Mouse (Mus musculus) MEL (cell line): ENCODE measurements around the gene Mfsd4b5. TPM values are rescaled to one million over a fixed set of nuclear protein-coding genes. Genes with fewer than 3 reads are reported as not detected.
"Not testable (repeated sequence)": the region's sequence is repeated elsewhere in the genome, so short reads cannot be mapped to it uniquely, and the experiment has no call there.

Experiments used
- DNase-seq: peaks from one replicate; pipeline ENCODE4 v3.0.0; 2011; ENCODE audit warnings: low read depth, low spot score
- H3K27ac ChIP-seq: 2 replicates; pipeline ENCODE4 v1.5.1; 2012; ENCODE audit warnings: low read depth, mild to moderate bottlenecking, control low read depth, low read length, moderate library complexity; ENCODE audit not compliant: control insufficient read depth
- H3K27me3 ChIP-seq, 2 experiments: fragments of 150-350 bp in 1 of 2; sonication (generic) in 1 of 2; 2 replicates each; pipeline ENCODE4 v1.6.1; 2012; ENCODE audit warnings: low read length in 2 of 2, mild to moderate bottlenecking in 2 of 2, improper control_type of control experiment in 1 of 2, moderate library complexity in 1 of 2; ENCODE audit not compliant: insufficient read depth in 2 of 2, control insufficient read depth in 1 of 2
- H3K36me3 ChIP-seq, 2 experiments: 2 replicates each; pipeline ENCODE4 v1.6.1; 2012 to 2014; ENCODE audit warnings: low read length in 2 of 2, improper control_type of control experiment in 1 of 2, inconsistent platforms in 1 of 2, mild to moderate bottlenecking in 1 of 2; ENCODE audit not compliant: insufficient read depth in 2 of 2, control insufficient read depth in 1 of 2
- H3K4me1 ChIP-seq, 2 experiments: fragments of 150-350 bp in 1 of 2; sonication (generic) in 1 of 2; 2 replicates each; pipeline ENCODE4 v1.6.1; 2012; ENCODE audit warnings: low read length in 2 of 2, improper control_type of control experiment in 1 of 2, mild to moderate bottlenecking in 1 of 2; ENCODE audit not compliant: insufficient read depth in 2 of 2, control insufficient read depth in 1 of 2
- H3K4me3 ChIP-seq, 2 experiments: fragments of 150-350 bp in 1 of 2; sonication (generic) in 1 of 2; 2 replicates each; pipeline ENCODE4 v1.5.1; 2012; ENCODE audit warnings: low read depth in 2 of 2, low read length in 2 of 2, mild to moderate bottlenecking in 2 of 2, moderate library complexity in 2 of 2, control low read depth in 1 of 2, improper control_type of control experiment in 1 of 2; ENCODE audit not compliant: control insufficient read depth in 1 of 2, insufficient read depth in 1 of 2
- H3K79me2 ChIP-seq: 2 replicates; pipeline ENCODE4 v1.6.1; 2012; ENCODE audit warnings: mild to moderate bottlenecking, low read length, moderate library complexity; ENCODE audit not compliant: control insufficient read depth, poor library complexity, insufficient read depth
- H3K9ac ChIP-seq: 2 replicates; pipeline ENCODE4 v1.6.1; 2012; ENCODE audit warnings: low read depth, mild to moderate bottlenecking, control low read depth, low read length, moderate library complexity; ENCODE audit not compliant: control insufficient read depth, poor library complexity, severe bottlenecking
- H3K9me3 ChIP-seq: fragments of 150-350 bp; sonication (generic); replicated peaks from 2 replicates; pipeline ENCODE4 v1.6.1; 2012; ENCODE audit warnings: mild to moderate bottlenecking, low read length, improper control_type of control experiment, moderate library complexity; ENCODE audit not compliant: insufficient read depth
- BHLHE40 ChIP-seq: IDR thresholded peaks from 2 replicates; pipeline ENCODE4 v1.6.1; 2012; ENCODE audit warnings: low read depth, mild to moderate bottlenecking, inconsistent platforms, low read length, improper control_type of control experiment, borderline replicate concordance
- CHD1 ChIP-seq: IDR thresholded peaks from 2 replicates; pipeline ENCODE4 v1.6.1; 2012; ENCODE audit warnings: low read depth, mild to moderate bottlenecking, inconsistent platforms, low read length, improper control_type of control experiment
- CTCF ChIP-seq, 3 experiments: IDR thresholded peaks in 2 of 3; conservative IDR thresholded peaks in 1 of 3; 2 replicates each; pipeline ENCODE4 v1.5.1; 2011 to 2012; ENCODE audit warnings: low read length in 3 of 3, low read depth in 2 of 3, mild to moderate bottlenecking in 2 of 3, improper control_type of control experiment in 1 of 3, inconsistent platforms in 1 of 3, mixed read lengths in 1 of 3, moderate library complexity in 1 of 3; ENCODE audit not compliant: control insufficient read depth in 1 of 3, insufficient read depth in 1 of 3, poor library complexity in 1 of 3, severe bottlenecking in 1 of 3
- E2F4 ChIP-seq: IDR thresholded peaks from 2 replicates; pipeline ENCODE4 v1.6.1; 2011; ENCODE audit warnings: low read depth, low read length, improper control_type of control experiment, borderline replicate concordance
- GABPA ChIP-seq: IDR thresholded peaks from 2 replicates; pipeline ENCODE4 v1.6.1; 2012; ENCODE audit warnings: low read depth, mild to moderate bottlenecking, inconsistent platforms, low read length, improper control_type of control experiment, moderate library complexity
- MAFK ChIP-seq: IDR thresholded peaks from 2 replicates; pipeline ENCODE4 v1.6.1; 2011; ENCODE audit warnings: low read depth, mild to moderate bottlenecking, low read length, improper control_type of control experiment, borderline replicate concordance
- MAX ChIP-seq: IDR thresholded peaks from 2 replicates; pipeline ENCODE4 v1.6.1; 2011; ENCODE audit warnings: low read length, improper control_type of control experiment
- MEF2A ChIP-seq: IDR thresholded peaks from 2 replicates; pipeline ENCODE4 v1.6.1; 2014; ENCODE audit warnings: low read depth, mild to moderate bottlenecking, inconsistent platforms, low read length, improper control_type of control experiment; ENCODE audit not compliant: poor library complexity, insufficient replicate concordance, severe bottlenecking; ENCODE audit errors: extremely low read depth
- MXI1 ChIP-seq: IDR thresholded peaks from 2 replicates; pipeline ENCODE4 v1.6.1; 2011; ENCODE audit warnings: mild to moderate bottlenecking, low read depth, low read length, improper control_type of control experiment
- NELFE ChIP-seq: IDR thresholded peaks from 2 replicates; pipeline ENCODE4 v1.6.1; 2011; ENCODE audit warnings: low read depth, low read length, improper control_type of control experiment
- NRF1 ChIP-seq: IDR thresholded peaks from 2 replicates; pipeline ENCODE4 v1.6.1; 2014; ENCODE audit warnings: low read depth, mild to moderate bottlenecking, inconsistent platforms, low read length, improper control_type of control experiment, moderate library complexity; ENCODE audit not compliant: poor library complexity, insufficient read depth, severe bottlenecking
- POLR2A ChIP-seq, 2 experiments: IDR thresholded peaks; 2 replicates each; pipeline ENCODE4 v1.6.1; 2011 to 2012; ENCODE audit warnings: low read length in 2 of 2, mild to moderate bottlenecking in 2 of 2, control low read depth in 1 of 2, improper control_type of control experiment in 1 of 2, low read depth in 1 of 2, moderate library complexity in 1 of 2; ENCODE audit not compliant: control insufficient read depth in 1 of 2, insufficient read depth in 1 of 2, poor library complexity in 1 of 2
- POLR2AphosphoS5 ChIP-seq: IDR thresholded peaks from 2 replicates; pipeline ENCODE4 v1.6.1; 2012; ENCODE audit warnings: low read depth, borderline replicate concordance, mild to moderate bottlenecking, inconsistent platforms, low read length, moderate library complexity, mixed read lengths
- RAD21 ChIP-seq: IDR thresholded peaks from 2 replicates; pipeline ENCODE4 v1.6.1; 2011; ENCODE audit warnings: mild to moderate bottlenecking, low read depth, low read length, improper control_type of control experiment
- TBP ChIP-seq: IDR thresholded peaks from 2 replicates; pipeline ENCODE4 v1.8.0; 2011; ENCODE audit warnings: low read depth, low read length, improper control_type of control experiment
- UBTF ChIP-seq: IDR thresholded peaks from 2 replicates; pipeline ENCODE4 v1.6.1; 2012; ENCODE audit warnings: low read depth, mild to moderate bottlenecking, inconsistent platforms, low read length, improper control_type of control experiment, moderate library complexity, borderline replicate concordance; ENCODE audit not compliant: insufficient read depth
- USF2 ChIP-seq, 2 experiments: IDR thresholded peaks; 2 replicates each; pipeline ENCODE4 v1.6.1; 2011 to 2012; ENCODE audit warnings: improper control_type of control experiment in 2 of 2, low read length in 2 of 2, borderline replicate concordance in 1 of 2, inconsistent platforms in 1 of 2, low read depth in 1 of 2, mild to moderate bottlenecking in 1 of 2; ENCODE audit not compliant: insufficient read depth in 1 of 2
- ZKSCAN1 ChIP-seq: IDR thresholded peaks from 2 replicates; pipeline ENCODE4 v1.6.1; 2012; ENCODE audit warnings: low read depth, mild to moderate bottlenecking, inconsistent platforms, low read length, improper control_type of control experiment, moderate library complexity
- ZNF384 ChIP-seq: IDR thresholded peaks from 2 replicates; pipeline ENCODE4 v1.6.1; 2012; ENCODE audit warnings: low read depth, mild to moderate bottlenecking, inconsistent platforms, low read length, improper control_type of control experiment
- polyA plus RNA-seq, 2 experiments: library from polyadenylated mRNA; stranded (reverse) in 1 of 2; unstranded in 1 of 2; fragments of >175 nt in 1 of 2; fragments of >200 nt in 1 of 2; gene quantifications; 2 replicates each; pipeline versions ENCODE4 v1.2.1 to v1.2.4; 2012; ENCODE audit warnings: low replicate concordance in 2 of 2, low read depth in 1 of 2; ENCODE audit not compliant: insufficient read length in 2 of 2, insufficient read depth in 1 of 2, missing spikeins in 1 of 2
- total RNA-seq: library from RNA; depleted of rRNA; stranded (reverse); fragments of 300-350 nt; gene quantifications from 2 replicates; pipeline ENCODE4 v1.2.3, GENCODE M21; 2012

The Mfsd4b5 gene
- total and polyA plus RNA-seq, 3 experiments = not detected

DNA sequence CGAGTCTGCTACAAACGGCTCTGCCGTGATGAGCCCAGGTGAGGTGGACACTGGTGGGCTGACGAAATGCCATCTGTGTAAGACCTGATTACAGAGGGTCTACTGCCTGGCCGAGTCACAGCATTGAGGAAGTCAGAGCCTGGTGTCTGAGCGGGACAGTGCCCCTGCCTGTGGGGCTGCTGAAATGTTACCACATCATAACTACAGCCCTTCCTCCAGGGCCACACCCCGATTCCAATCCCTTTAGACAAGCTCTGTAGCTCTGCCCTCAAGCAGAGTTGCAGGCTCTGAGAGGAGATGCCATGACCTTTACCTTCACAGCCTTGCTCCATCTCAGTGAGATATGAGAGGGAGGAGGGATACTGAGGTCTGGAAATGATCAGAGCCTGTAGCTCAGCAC lies 49.9 kb downstream of the Mfsd4b5 start:
- Histone ChIP-seq H3K36me3 (no peaks in the 10 kb centered on the region), H3K9me3 (no peaks in the 10 kb centered on the region), H3K27ac (no peak overlapping the region), H3K79me2 (no peaks in the 10 kb centered on the region), H3K4me1 (no peaks in the 10 kb centered on the region), H3K27me3 (no peaks in the 10 kb centered on the region; a peak in 1 of 4 replicates), H3K4me3 (no peak overlapping the region), H3K9ac (no peak overlapping the region)
- peak; percentile 28 for DNase-seq
- TF ChIP-seq UBTF (no peak), E2F4 (no peak), NELFE (no peak), MAFK (no peak), CHD1 (no peak), GABPA (no peak), MEF2A (no peak), POLR2A (IDR thresholded peaks at IDR 0.05; ENCODE audit: control insufficient read depth in 1 of 2, insufficient read depth in 1 of 2, low read depth in 1 of 2, low read length in 2 of 2, poor library complexity in 1 of 2) (no peak), MAX (no peak), USF2 (IDR thresholded peaks at IDR 0.05; ENCODE audit: borderline replicate concordance in 1 of 2, insufficient read depth in 1 of 2, low read depth in 1 of 2, low read length in 2 of 2) (no peak), RAD21 (no peak), NRF1 (no peak), MXI1 (no peak), ZKSCAN1 (no peak), BHLHE40 (no peak), ZNF384 (no peak), POLR2AphosphoS5 (no peak), TBP (no peak)

DNA sequence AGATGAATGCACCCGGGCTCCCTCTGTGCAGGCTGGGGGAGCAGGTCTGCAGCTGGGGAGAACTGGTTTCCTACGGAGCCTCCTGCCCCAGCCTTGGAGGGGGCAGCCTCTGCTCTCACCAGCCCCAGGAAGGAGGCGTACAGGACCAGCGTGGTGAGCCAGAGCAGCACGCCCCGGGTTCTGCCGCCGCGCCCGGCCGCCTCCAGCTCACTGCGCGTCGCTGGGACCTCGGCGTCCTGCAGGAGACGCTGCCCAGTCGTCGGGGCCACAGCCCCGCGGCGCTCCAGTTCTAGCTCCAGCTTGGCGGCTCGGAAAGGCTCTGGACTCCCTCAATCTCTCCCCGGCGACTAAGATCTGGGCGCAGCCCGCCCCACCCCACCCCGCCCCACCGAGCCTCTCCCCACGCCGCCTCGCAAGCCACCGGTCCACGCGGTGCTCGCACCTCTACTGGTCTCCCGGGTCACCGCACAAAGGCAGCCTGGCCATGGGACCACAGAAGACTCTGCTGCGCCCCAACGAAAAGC lies 59.8 kb downstream of the Mfsd4b5 start, which contains the start of gene Mfsd4b2:
Gene Mfsd4b2, minus strand, starts transcription at position 308 of the 524 bp plus-strand sequence.
- Histone ChIP-seq H3K4me3 (no peak within 1 kb of the TSS), H3K4me1 (no peaks in the 10 kb centered on the region), H3K27ac (no peak within 1 kb of the TSS), H3K36me3 (no peaks in the 10 kb centered on the region), H3K9ac (no peak within 1 kb of the TSS), H3K27me3 (no peaks in the 10 kb centered on the region; a peak in 2 of 4 replicates), H3K9me3 (no peaks in the 10 kb centered on the region), H3K79me2 (no peaks in the 10 kb centered on the region)
- no peak for TF ChIP-seq CTCF (IDR thresholded peaks at IDR 0.05 in 2 of 3, conservative IDR thresholded peaks at IDR 0.05 in 1 of 3; ENCODE audit: control insufficient read depth in 1 of 3, insufficient read depth in 1 of 3, low read depth in 2 of 3, low read length in 3 of 3, poor library complexity in 1 of 3, severe bottlenecking in 1 of 3)
- no peak for DNase-seq

GRCm38 (mm10) chr10:39924556-39924955 lies 61.9 kb downstream of the Mfsd4b5 start:
- not testable (repeated sequence) for H3K27me3 ChIP-seq, H3K9ac ChIP-seq, H3K36me3 ChIP-seq, H3K4me1 ChIP-seq, H3K79me2 ChIP-seq, H3K4me3 ChIP-seq, H3K9me3 ChIP-seq, DNase-seq, H3K27ac ChIP-seq
